Comparison of ENCODE assay signal across 8 mouse cellular contexts in the genomic region with DNA sequence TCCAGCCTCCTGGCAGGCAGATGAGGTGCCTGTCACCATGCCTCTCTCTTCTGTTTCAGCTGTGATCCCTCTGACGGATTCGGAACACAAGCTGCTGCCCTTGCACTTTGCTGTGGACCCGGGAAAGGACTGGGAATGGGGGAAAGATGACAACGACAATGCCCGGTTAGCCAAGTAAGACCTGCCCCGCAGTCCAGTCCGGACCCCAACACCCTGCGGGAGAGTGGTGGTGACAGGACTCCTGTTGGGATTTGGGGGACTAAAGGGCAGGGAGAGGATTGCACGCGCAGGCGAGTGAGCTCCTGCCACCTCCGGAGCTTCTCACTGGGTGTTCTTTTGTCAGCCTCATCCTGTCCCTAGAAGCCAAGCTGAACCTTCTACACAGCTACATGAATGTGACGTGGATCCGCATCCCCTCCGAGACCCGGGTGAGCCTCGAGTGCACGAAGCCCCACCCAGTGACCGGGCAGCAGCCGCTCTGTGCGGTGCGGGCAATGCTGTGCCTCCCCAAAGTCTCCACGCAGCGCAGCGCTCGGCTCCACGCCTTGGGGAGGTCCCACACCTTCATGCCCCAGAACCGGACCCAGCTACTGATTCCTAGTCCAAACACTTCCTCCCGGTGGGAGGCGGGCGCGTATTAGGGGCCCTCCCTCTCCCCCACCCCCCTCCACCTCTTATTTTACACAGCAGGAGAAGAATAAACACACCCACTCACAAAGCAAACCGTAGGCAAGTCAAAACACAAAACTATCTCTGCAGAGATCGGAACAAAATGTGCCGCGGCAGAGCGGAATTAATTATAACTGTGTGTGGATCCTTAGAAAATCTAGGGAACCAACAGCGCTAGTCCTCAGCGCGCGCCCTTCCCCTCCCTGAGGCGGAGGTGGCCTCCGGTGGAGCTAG.
DNase-seq lines count a peak whose midpoint lies in the region; ATAC-seq and TF ChIP-seq lines count a peak whose summit lies in the region.

No protein-coding gene starts in this region.

- TF ChIP-seq CTCF in cortical plate, adult 2 months (IDR thresholded peaks at IDR 0.05; ENCODE audit: extremely low read depth, insufficient read depth, low read length): no peak

- peak overlapping the region; percentile 10 for H3K4me3 ChIP-seq in cortical plate, adult 2 months (ENCODE audit: insufficient read depth, low read length)
- H3K4me3 ChIP-seq in intestine, embryonic 14.5 days (ENCODE audit: low read depth, low read length): peak overlapping the region; percentile 28
- H3K4me3 ChIP-seq in midbrain, embryonic 11.5 days (ENCODE audit: low read depth, low read length): peak overlapping the region; percentile 40

- 1% methylated on average over 43 of the region's 43 CpGs for WGBS in intestine, embryonic 14.5 days
- WGBS in midbrain, embryonic 11.5 days: under 1% methylated on average over 43 of the region's 43 CpGs

- H3K36me3 ChIP-seq in intestine, embryonic 14.5 days (ENCODE audit: control insufficient read depth, insufficient read depth, low read length): no peaks in the 10 kb centered on the region
- no peaks in the 10 kb centered on the region for H3K36me3 ChIP-seq in midbrain, embryonic 11.5 days (ENCODE audit: control insufficient read depth, insufficient read depth, low read length)

- intact Hi-C loops in left cerebral cortex, postnatal 4 days (cut with DNase I): loop anchor here (10.0 kb wide), 2 partner anchors 400 to 990 kb away; a partner anchor contains a TSS

- peak overlapping the region; percentile 31 for H3K9ac ChIP-seq in intestine, embryonic 14.5 days (ENCODE audit: low read length)
- H3K9ac ChIP-seq in midbrain, embryonic 11.5 days (ENCODE audit: low read length): peak overlapping the region; percentile 62

- no peak for TF ChIP-seq POLR2A in cortical plate, adult 2 months (IDR thresholded peaks at IDR 0.05; ENCODE audit: extremely low read depth, insufficient read depth, low read length)

- no peak for ATAC-seq in intestine, embryonic 14.5 days (replicated peaks; ENCODE audit: low FRiP score, low TSS enrichment, low read depth)
- ATAC-seq in midbrain, embryonic 11.5 days (ENCODE audit: low FRiP score): peak; percentile 61

- H3K4me1 ChIP-seq in cortical plate, adult 2 months (ENCODE audit: control insufficient read depth, insufficient read depth, low read length): peaks cover 13% of the 10 kb centered on the region
- H3K4me1 ChIP-seq in intestine, embryonic 14.5 days (replicated peaks; ENCODE audit: control insufficient read depth, insufficient read depth, low read length): peaks cover 13% of the 10 kb centered on the region
- peaks cover 10% of the 10 kb centered on the region for H3K4me1 ChIP-seq in midbrain, embryonic 11.5 days (ENCODE audit: control insufficient read depth, insufficient read depth, low read length)

- peak; percentile 17 for DNase-seq in gastrocnemius, adult 18-20 months (ENCODE audit: low spot score)
- no peak for DNase-seq in gastrocnemius, adult 8-10 months (ENCODE audit: low spot score in 2 of 2)
- DNase-seq in heart, adult 11 months: peak; percentile 94
- peak; percentile 62 for DNase-seq in intestine, embryonic 14.5 days (ENCODE audit: low spot score)
- DNase-seq in left cerebral cortex, postnatal 4 days: peak; percentile 38
- DNase-seq in midbrain, embryonic 11.5 days (ENCODE audit: low spot score, missing footprints): peak; percentile 94
- peak; percentile 83 for DNase-seq in telencephalon, adult 2 months (ENCODE audit: low read depth, low spot score)

- H3K4me2 ChIP-seq in intestine, embryonic 14.5 days (ENCODE audit: low read length): peak overlapping the region; percentile 45
- peak overlapping the region; percentile 91 for H3K4me2 ChIP-seq in midbrain, embryonic 11.5 days

- H3K27ac ChIP-seq in cortical plate, adult 2 months (ENCODE audit: insufficient read depth, low read length): peak overlapping the region; percentile 80
- H3K27ac ChIP-seq in intestine, embryonic 14.5 days (ENCODE audit: low read depth): no peak overlapping the region
- H3K27ac ChIP-seq in midbrain, embryonic 11.5 days (ENCODE audit: low read depth, low read length): no peak overlapping the region

- H3K9me3 ChIP-seq in intestine, embryonic 14.5 days (ENCODE audit: control insufficient read depth, low read length): no peaks in the 10 kb centered on the region
- no peaks in the 10 kb centered on the region for H3K9me3 ChIP-seq in midbrain, embryonic 11.5 days (ENCODE audit: control insufficient read depth, low read length)

- H3K27me3 ChIP-seq in intestine, embryonic 14.5 days (replicated peaks; ENCODE audit: control insufficient read depth, insufficient read depth, low read length): peaks cover 61% of the 10 kb centered on the region
- peaks cover 58% of the 10 kb centered on the region for H3K27me3 ChIP-seq in midbrain, embryonic 11.5 days (ENCODE audit: control insufficient read depth, insufficient read depth, low read length)

Comparison
In these comparisons a context has a peak if more than half of its experiments do, and no peak if none do; other contexts are left out.
1. DNase-seq: peak in gastrocnemius, adult 18-20 months (single experiment), heart, adult 11 months (single experiment), intestine, embryonic 14.5 days (single experiment), left cerebral cortex, postnatal 4 days (single experiment), midbrain, embryonic 11.5 days (single experiment) and telencephalon, adult 2 months (single experiment); none in gastrocnemius, adult 8-10 months (0 of 2).
2. Peak in every context shown above with its lines, with median percentiles within 50 percentile points of each other: H3K4me3 ChIP-seq.